8 mouse cellular contexts compared by ENCODE assay signal in the genomic region with DNA sequence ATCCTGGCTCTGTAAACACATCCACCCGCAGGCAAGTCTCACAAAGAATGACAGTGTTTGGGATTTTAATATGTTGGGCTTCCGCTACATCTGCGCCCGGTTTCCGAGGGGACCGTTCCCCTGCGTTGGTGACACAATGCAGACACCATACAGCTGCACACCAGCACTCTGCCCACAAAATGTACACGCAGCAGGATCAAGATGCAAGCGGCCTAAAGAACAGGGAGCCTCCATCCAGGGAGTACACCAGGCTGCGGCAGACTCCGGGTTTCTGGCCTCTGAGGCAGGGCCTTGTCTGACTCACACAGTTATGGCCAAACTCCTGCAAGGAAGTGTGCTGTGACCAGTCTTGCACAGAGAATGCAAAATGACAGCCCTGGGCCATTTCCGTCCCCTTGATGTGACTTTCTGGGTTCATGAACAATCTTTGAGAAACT. TPM values are rescaled to one million over a fixed set of nuclear protein-coding genes. Genes with fewer than 3 reads are reported as not detected.
DNase-seq lines count a peak whose midpoint lies in the region; ATAC-seq lines count a peak whose summit lies in the region.

No protein-coding gene starts in this region.

- 63% methylated on average over 12 of the region's 12 CpGs for WGBS in hindbrain, embryonic 10.5 days
- 47% methylated on average over 12 of the region's 12 CpGs for WGBS in limb, embryonic 15.5 days

- DNase-seq in kidney, adult 11 months, result peak; percentile 59
- DNase-seq in kidney, postnatal 14 days, result no peak
- DNase-seq in cerebellum, postnatal 10 days, result peak; percentile 74 to 83
- no peak for DNase-seq in hindbrain, embryonic 10.5 days (ENCODE audit: low spot score)
- no peak for DNase-seq in B cell, adult 2 months
- DNase-seq in frontal cortex, postnatal 14 days (ENCODE audit: low spot score in 2 of 2), result no peak
- no peak for DNase-seq in frontal cortex, postnatal 36 days (ENCODE audit: low spot score in 2 of 2)

- H3K36me3 ChIP-seq in hindbrain, embryonic 10.5 days, result peaks cover 63% of the 10 kb centered on the region
- H3K36me3 ChIP-seq in limb, embryonic 15.5 days, result peaks cover 13% of the 10 kb centered on the region

- H3K4me1 ChIP-seq in hindbrain, embryonic 10.5 days (replicated peaks), result peaks cover 74% of the 10 kb centered on the region
- H3K4me1 ChIP-seq in limb, embryonic 15.5 days, result peaks cover 41% of the 10 kb centered on the region

- peak overlapping the region; percentile 82 for H3K27ac ChIP-seq in hindbrain, embryonic 10.5 days
- peak overlapping the region; percentile 79 for H3K27ac ChIP-seq in limb, embryonic 15.5 days

- no peak for ATAC-seq in limb, embryonic 15.5 days (ENCODE audit: insufficient number of reproducible peaks, low FRiP score, low TSS enrichment, low read depth)

- no peak overlapping the region for H3K4me3 ChIP-seq in hindbrain, embryonic 10.5 days
- no peak overlapping the region for H3K4me3 ChIP-seq in limb, embryonic 15.5 days

- no peak overlapping the region for H3K4me2 ChIP-seq in limb, embryonic 15.5 days

- H3K27me3 ChIP-seq in hindbrain, embryonic 10.5 days (ENCODE audit: insufficient read depth, poor library complexity, severe bottlenecking), result no peaks in the 10 kb centered on the region
- H3K27me3 ChIP-seq in limb, embryonic 15.5 days, result no peaks in the 10 kb centered on the region

- H3K9me3 ChIP-seq in hindbrain, embryonic 10.5 days, result no peaks in the 10 kb centered on the region
- no peaks in the 10 kb centered on the region for H3K9me3 ChIP-seq in limb, embryonic 15.5 days

- H3K9ac ChIP-seq in limb, embryonic 15.5 days, result no peak overlapping the region

RNA-seq across cellular contexts. Expression of a gene that starts 31.8 kb away (rescaled TPM):
- polyA plus RNA-seq in hindbrain, embryonic 10.5 days (2016; fragmentation: Nextera tagmentation; extraction: Ambion mirVana), result 60.0 and 65.2 TPM in 2 replicates
- polyA plus RNA-seq in limb, embryonic 15.5 days (2015; fragmentation: Nextera tagmentation; extraction: Ambion mirVana), result 40.4 and 52.2 TPM in 2 replicates

Comparison
In these comparisons a context has a peak if more than half of its experiments do, and no peak if none do; other contexts are left out.
1. DNase-seq: peak in kidney, adult 11 months (single experiment) and cerebellum, postnatal 10 days (2 of 2); none in kidney, postnatal 14 days (single experiment), hindbrain, embryonic 10.5 days (single experiment), B cell, adult 2 months (0 of 2), frontal cortex, postnatal 14 days (0 of 2) and frontal cortex, postnatal 36 days (0 of 2).